Mouse (Mus musculus): ENCODE data around the gene Noct. TPM values are rescaled to one million over a fixed set of nuclear protein-coding genes. Genes with fewer than 3 reads are reported as not detected.

The Noct gene
- polyA plus RNA-seq, 1 experiment from 2014 or later, result 29.0 TPM

GRCm38 (mm10) chr3:51230146-51230835, 6.0 kb downstream of the Noct start:
- peaks cover 3% of the 10 kb centered on the region; the same call in 1 of the 2 replicates for H3K36me3 ChIP-seq (ENCODE audit: control insufficient read depth, insufficient read depth, low read length)
- H3K4me2 ChIP-seq, result peak overlapping the region; percentile 67
- H3K4me1 ChIP-seq (replicated peaks; ENCODE audit: control insufficient read depth, insufficient read depth, low read length), result peaks cover 61% of the 10 kb centered on the region
- H3K9me3 ChIP-seq (ENCODE audit: control insufficient read depth, low read length), result no peaks in the 10 kb centered on the region
- peak overlapping the region; percentile 92 for H3K27ac ChIP-seq (ENCODE audit: low read depth, low read length)
- ATAC-seq (replicated peaks; ENCODE audit: low FRiP score) (peak; percentile 89), DNase-seq (ENCODE audit: low spot score) (peak; percentile 56)
- H3K9ac ChIP-seq (ENCODE audit: low read depth, low read length), result peak overlapping the region; percentile 60; the same call in 1 of the 2 replicates
- WGBS, result 46% methylated on average over 6 of the region's 6 CpGs
- H3K27me3 ChIP-seq (replicated peaks; ENCODE audit: control insufficient read depth, insufficient read depth, low read length), result no peaks in the 10 kb centered on the region
- peak overlapping the region; percentile 21 for H3K4me3 ChIP-seq (ENCODE audit: low read depth, low read length)

- Histone ChIP-seq H3K9ac (ENCODE audit: low read depth, low read length) (peak overlapping the region; percentile 60), H3K27me3 (replicated peaks; ENCODE audit: control insufficient read depth, insufficient read depth, low read length) (no peaks in the 10 kb centered on the region), H3K27ac (ENCODE audit: low read depth, low read length) (peak overlapping the region; percentile 92), H3K9me3 (ENCODE audit: control insufficient read depth, low read length) (no peaks in the 10 kb centered on the region), H3K4me2 (peak overlapping the region; percentile 67), H3K4me3 (ENCODE audit: low read depth, low read length) (peak overlapping the region; percentile 21), H3K4me1 (replicated peaks; ENCODE audit: control insufficient read depth, insufficient read depth, low read length) (peaks cover 61% of the 10 kb centered on the region), H3K36me3 (ENCODE audit: control insufficient read depth, insufficient read depth, low read length) (peaks cover 3% of the 10 kb centered on the region; the same call in 1 of the 2 replicates)
- 51% methylated on average over 5 of the region's 5 CpGs for WGBS
- DNase-seq (ENCODE audit: low spot score) (no peak), ATAC-seq (replicated peaks; ENCODE audit: low FRiP score) (no peak; the same call in 1 of the 2 replicates)
Observed at GRCm38 (mm10) chr3:51230886-51231285, 6.6 kb downstream of the Noct start.

- Histone ChIP-seq H3K9ac (ENCODE audit: low read depth, low read length) (peak overlapping the region; percentile 60), H3K9me3 (ENCODE audit: control insufficient read depth, low read length) (no peaks in the 10 kb centered on the region), H3K36me3 (ENCODE audit: control insufficient read depth, insufficient read depth, low read length) (peaks cover 3% of the 10 kb centered on the region; the same call in 1 of the 2 replicates), H3K27me3 (replicated peaks; ENCODE audit: control insufficient read depth, insufficient read depth, low read length) (no peaks in the 10 kb centered on the region), H3K4me2 (peak overlapping the region; percentile 67), H3K4me1 (replicated peaks; ENCODE audit: control insufficient read depth, insufficient read depth, low read length) (peaks cover 58% of the 10 kb centered on the region), H3K27ac (ENCODE audit: low read depth, low read length) (peak overlapping the region; percentile 92), H3K4me3 (ENCODE audit: low read depth, low read length) (peak overlapping the region; percentile 21)
- DNase-seq (ENCODE audit: low spot score) (no peak), ATAC-seq (replicated peaks; ENCODE audit: low FRiP score) (no peak)
- 44% methylated on average over 3 of the region's 3 CpGs for WGBS
Observed at GRCm38 (mm10) chr3:51231499-51231898, 7.3 kb downstream of the Noct start.

DNA sequence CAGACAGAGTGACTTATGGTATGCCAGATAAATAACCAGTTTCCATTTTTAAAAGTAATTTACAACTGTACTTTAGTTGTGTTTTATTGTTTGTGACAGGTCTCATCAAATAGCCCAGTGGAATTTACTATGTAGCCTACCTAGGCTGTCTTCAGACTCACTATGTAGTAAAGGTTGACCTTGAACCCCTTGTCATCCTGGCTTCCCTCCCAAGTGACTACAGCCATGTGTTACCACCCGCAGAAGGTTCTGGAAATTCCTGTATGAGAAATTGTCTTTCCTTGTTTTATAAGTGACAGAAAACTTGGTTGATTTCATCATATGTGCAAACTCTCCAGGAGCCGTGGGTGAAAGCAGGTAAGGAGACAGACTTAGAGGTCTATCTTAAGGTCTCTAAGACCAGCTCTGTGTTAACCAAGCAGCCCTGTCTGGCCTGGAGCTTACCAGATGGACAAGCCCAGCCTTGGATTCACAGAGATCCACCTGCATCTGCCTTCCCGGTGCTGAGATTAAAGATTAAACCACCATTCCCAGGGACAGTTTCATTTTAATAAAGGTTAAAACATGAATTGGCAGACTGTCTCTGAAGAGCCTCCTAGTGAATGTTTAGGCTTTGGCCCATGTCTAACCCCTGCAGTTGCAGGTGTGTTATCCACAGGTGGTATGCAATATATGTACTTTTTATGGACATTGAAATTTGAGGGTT, 8.1 kb downstream of the Noct start:
- Histone ChIP-seq H3K4me2 (0 out of 2 replicates have a peak overlapping the region, but pooled peaks have one; percentile 20), H3K27ac (ENCODE audit: low read depth, low read length) (peak overlapping the region; percentile 92; the same call in 1 of the 2 replicates), H3K9ac (ENCODE audit: low read depth, low read length) (0 out of 2 replicates have a peak overlapping the region, but pooled peaks have one; percentile 23), H3K27me3 (replicated peaks; ENCODE audit: control insufficient read depth, insufficient read depth, low read length) (no peaks in the 10 kb centered on the region), H3K36me3 (ENCODE audit: control insufficient read depth, insufficient read depth, low read length) (peaks cover 3% of the 10 kb centered on the region; the same call in 1 of the 2 replicates), H3K4me1 (replicated peaks; ENCODE audit: control insufficient read depth, insufficient read depth, low read length) (peaks cover 56% of the 10 kb centered on the region), H3K9me3 (ENCODE audit: control insufficient read depth, low read length) (no peaks in the 10 kb centered on the region), H3K4me3 (ENCODE audit: low read depth, low read length) (no peak overlapping the region)
- no peak for DNase-seq (ENCODE audit: low spot score)
- 81% methylated on average over 3 of the region's 3 CpGs for WGBS
- ATAC-seq (replicated peaks; ENCODE audit: low FRiP score), result no peak

DNA sequence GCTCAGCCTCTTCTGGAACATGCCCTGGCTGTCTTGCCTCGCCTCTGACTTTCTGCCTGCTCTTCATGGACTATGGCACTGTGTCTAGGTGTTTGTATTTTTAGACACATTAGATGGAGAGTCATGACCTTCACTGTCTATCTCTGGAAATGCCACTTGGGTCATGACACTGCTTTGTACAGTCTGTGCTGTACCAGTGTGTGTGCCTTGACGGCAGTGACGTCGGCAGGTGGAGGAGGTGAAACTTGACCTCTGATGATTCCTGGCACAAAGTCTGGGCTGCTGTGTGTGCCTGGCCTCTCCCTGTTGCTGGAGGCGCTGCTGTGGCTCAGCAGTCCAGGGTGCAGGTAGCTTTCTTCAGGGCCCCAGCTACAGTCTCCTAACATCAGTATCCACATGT, 9.2 kb downstream of the Noct start:
- 66% methylated on average over 5 of the region's 5 CpGs for WGBS
- Histone ChIP-seq H3K4me2 (peak overlapping the region; percentile 10; the same call in 1 of the 2 replicates), H3K36me3 (ENCODE audit: control insufficient read depth, insufficient read depth, low read length) (peaks cover 2% of the 10 kb centered on the region; the same call in 1 of the 2 replicates), H3K4me1 (replicated peaks; ENCODE audit: control insufficient read depth, insufficient read depth, low read length) (peaks cover 51% of the 10 kb centered on the region), H3K4me3 (ENCODE audit: low read depth, low read length) (no peak overlapping the region), H3K9me3 (ENCODE audit: control insufficient read depth, low read length) (no peaks in the 10 kb centered on the region), H3K9ac (ENCODE audit: low read depth, low read length) (peak overlapping the region; percentile 26; the same call in 1 of the 2 replicates), H3K27me3 (replicated peaks; ENCODE audit: control insufficient read depth, insufficient read depth, low read length) (no peaks in the 10 kb centered on the region), H3K27ac (ENCODE audit: low read depth, low read length) (peak overlapping the region; percentile 45)
- no peak for ATAC-seq (replicated peaks; ENCODE audit: low FRiP score)
- no peak for DNase-seq (ENCODE audit: low spot score)

GRCm38 (mm10) chr3:51233918-51234751, 9.9 kb downstream of the Noct start:
- ATAC-seq (replicated peaks; ENCODE audit: low FRiP score), result no peak
- Histone ChIP-seq H3K36me3 (ENCODE audit: control insufficient read depth, insufficient read depth, low read length) (no peaks in the 10 kb centered on the region), H3K9ac (ENCODE audit: low read depth, low read length) (no peak overlapping the region), H3K4me1 (replicated peaks; ENCODE audit: control insufficient read depth, insufficient read depth, low read length) (peaks cover 46% of the 10 kb centered on the region), H3K9me3 (ENCODE audit: control insufficient read depth, low read length) (no peaks in the 10 kb centered on the region), H3K27me3 (replicated peaks; ENCODE audit: control insufficient read depth, insufficient read depth, low read length) (no peaks in the 10 kb centered on the region), H3K27ac (ENCODE audit: low read depth, low read length) (peak overlapping the region; percentile 45), H3K4me3 (ENCODE audit: low read depth, low read length) (no peak overlapping the region), H3K4me2 (peak overlapping the region; percentile 26)
- peak; percentile 75 for DNase-seq (ENCODE audit: low spot score)
- WGBS, result 52% methylated on average over 13 of the region's 13 CpGs

- H3K27me3 ChIP-seq (replicated peaks; ENCODE audit: control insufficient read depth, insufficient read depth, low read length), result no peaks in the 10 kb centered on the region
- no peak overlapping the region for H3K9ac ChIP-seq (ENCODE audit: low read depth, low read length)
- H3K4me3 ChIP-seq (ENCODE audit: low read depth, low read length), result no peak overlapping the region
- 0 out of 2 replicates have a peak, but pooled peaks cover 3% of the 10 kb centered on the region for H3K36me3 ChIP-seq (ENCODE audit: control insufficient read depth, insufficient read depth, low read length)
- H3K27ac ChIP-seq (ENCODE audit: low read depth, low read length), result no peak overlapping the region
- ATAC-seq (replicated peaks; ENCODE audit: low FRiP score) (no peak), DNase-seq (ENCODE audit: low spot score) (no peak)
- no peaks in the 10 kb centered on the region for H3K9me3 ChIP-seq (ENCODE audit: control insufficient read depth, low read length)
- 86% methylated on average over 5 of the region's 5 CpGs for WGBS
- no peak overlapping the region for H3K4me2 ChIP-seq
- H3K4me1 ChIP-seq (replicated peaks; ENCODE audit: control insufficient read depth, insufficient read depth, low read length), result peaks cover 44% of the 10 kb centered on the region
Observed at GRCm38 (mm10) chr3:51234752-51235055, 10.5 kb downstream of the Noct start.

DNA sequence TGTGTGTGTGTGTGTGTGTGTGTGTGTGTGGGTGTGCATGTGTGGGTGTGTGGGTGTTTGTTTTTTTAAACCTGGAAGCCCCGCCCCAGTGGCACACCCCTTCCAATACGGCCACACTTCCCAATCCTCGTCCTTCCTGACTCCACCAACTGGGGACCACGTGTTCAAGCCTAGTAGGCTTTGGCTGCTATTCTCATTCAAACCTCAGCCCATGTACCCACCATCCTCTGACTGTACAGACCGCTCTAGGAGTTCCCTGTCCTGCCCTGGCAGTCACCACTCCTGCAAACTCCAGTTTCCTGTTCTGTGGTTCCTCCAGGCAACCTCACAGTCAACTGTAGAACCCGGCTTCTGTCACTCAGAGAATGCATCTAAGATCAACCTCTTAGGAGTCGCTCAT, 14.3 kb downstream of the Noct start:
- no peaks in the 10 kb centered on the region for H3K9me3 ChIP-seq (ENCODE audit: control insufficient read depth, low read length)
- ATAC-seq (replicated peaks; ENCODE audit: low FRiP score) (no peak), DNase-seq (ENCODE audit: low spot score) (no peak)
- H3K27me3 ChIP-seq (replicated peaks; ENCODE audit: control insufficient read depth, insufficient read depth, low read length), result no peaks in the 10 kb centered on the region
- WGBS, result 65% methylated on average over 7 of the region's 7 CpGs
- no peak overlapping the region for H3K9ac ChIP-seq (ENCODE audit: low read depth, low read length)
- H3K4me1 ChIP-seq (replicated peaks; ENCODE audit: control insufficient read depth, insufficient read depth, low read length), result peaks cover 16% of the 10 kb centered on the region
- no peak overlapping the region for H3K4me3 ChIP-seq (ENCODE audit: low read depth, low read length)
- no peak overlapping the region for H3K4me2 ChIP-seq
- no peak overlapping the region for H3K27ac ChIP-seq (ENCODE audit: low read depth, low read length)
- H3K36me3 ChIP-seq (ENCODE audit: control insufficient read depth, insufficient read depth, low read length), result 0 out of 2 replicates have a peak, but pooled peaks cover 3% of the 10 kb centered on the region
